Mouse (Mus musculus): ENCODE measurements around the gene Larp7.

DNA sequence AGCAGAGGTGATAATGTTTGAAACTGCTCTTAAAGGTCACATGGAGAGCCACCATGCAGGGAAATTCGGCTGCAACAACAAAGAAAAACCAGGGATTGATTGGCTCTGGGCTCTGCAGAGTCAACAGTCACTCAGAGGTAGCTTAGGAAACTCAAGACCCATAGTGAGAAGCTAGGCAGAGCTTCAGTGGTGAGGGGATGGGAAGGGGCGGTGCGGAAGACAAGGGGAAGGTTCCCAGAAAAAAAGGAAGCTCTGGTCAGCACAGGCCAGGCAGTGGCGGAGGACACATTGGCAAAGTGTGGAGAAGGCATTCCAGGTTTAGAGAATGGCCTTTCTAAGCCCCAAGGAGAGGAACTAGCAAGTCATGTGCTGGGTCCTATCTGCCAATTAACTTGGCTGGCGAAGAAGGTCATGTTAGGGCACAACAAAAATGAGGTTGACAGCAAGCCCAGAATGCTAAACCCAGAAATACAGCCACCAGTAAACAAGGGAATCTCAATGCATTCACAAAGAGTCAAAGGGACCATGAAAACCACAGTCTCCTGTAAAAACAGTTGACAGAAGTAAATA, 25.6 kb downstream of the Larp7 start:
- no peak for TF ChIP-seq CTCF (IDR thresholded peaks at IDR 0.05; ENCODE audit: low read depth, low read length)
- no peak for TF ChIP-seq TAL1 (conservative IDR thresholded peaks at IDR 0.05; ENCODE audit: low read depth, low read length)
